Mouse (Mus musculus) liver, embryonic 15.5 days (tissue): ENCODE results near the gene Rfx2. TPM values are rescaled to one million over a fixed set of nuclear protein-coding genes. Genes with fewer than 3 reads are reported as not detected.

Experiments used
- polyA plus RNA-seq: library from polyadenylated mRNA; unstranded; fragments of >200 nt; fragmentation: Nextera tagmentation; extraction: Ambion mirVana; gene quantifications from 2 replicates; pipeline ENCODE4 v1.2.1, GENCODE M21; 2015

Rfx2 gene
- polyA plus RNA-seq, 1 experiment from 2014 or later, result 11.9 TPM

Other genes with a start within 250 kb of the Rfx2 start
- 31.2 and 34.8 TPM in 2 replicates for gene Safb2, start 246.4 kb downstream of the Rfx2 start, polyA plus RNA-seq
- gene Safb, start 246.2 kb downstream of the Rfx2 start, polyA plus RNA-seq, result 36.3 and 40.4 TPM in 2 replicates
- gene 2410015M20Rik, start 221.2 kb downstream of the Rfx2 start, polyA plus RNA-seq, result 125 and 143 TPM in 2 replicates
- gene Rpl36, start 217.6 kb downstream of the Rfx2 start, polyA plus RNA-seq, result 745 and 882 TPM in 2 replicates
- gene Lonp1, start 204.1 kb downstream of the Rfx2 start, polyA plus RNA-seq, result 36.9 and 44.5 TPM in 2 replicates
- gene Catsperd, start 202.9 kb downstream of the Rfx2 start, polyA plus RNA-seq, result 0.30 and 0.44 TPM in 2 replicates
- 40.8 and 42.6 TPM in 2 replicates for gene Ranbp3, start 157.7 kb downstream of the Rfx2 start, polyA plus RNA-seq
- gene Ndufa11, start 113.2 kb downstream of the Rfx2 start, polyA plus RNA-seq, result 210 and 226 TPM in 2 replicates
- 2.4 and 2.6 TPM in 2 replicates for gene Vmac, start 113.0 kb downstream of the Rfx2 start, polyA plus RNA-seq
- 1.1 and 1.6 TPM in 2 replicates for gene Nrtn, start 73.5 kb downstream of the Rfx2 start, polyA plus RNA-seq
- gene Dus3l, start 66.3 kb downstream of the Rfx2 start, polyA plus RNA-seq, result 12.5 and 14.4 TPM in 2 replicates
- 0.23 and 0.60 TPM in 2 replicates for gene Prr22, start 60.8 kb downstream of the Rfx2 start, polyA plus RNA-seq
- gene Acsbg2, start 43.4 kb upstream of the Rfx2 start, polyA plus RNA-seq, result not detected in 2 replicates
- 0.03 and 0.07 TPM in 2 replicates for gene 1700061G19Rik, start 44.5 kb upstream of the Rfx2 start, polyA plus RNA-seq
- gene Mllt1, start 104.4 kb upstream of the Rfx2 start, polyA plus RNA-seq, result 9.0 and 10.2 TPM in 2 replicates
- gene Acer1, start 151.1 kb upstream of the Rfx2 start, polyA plus RNA-seq, result not detected in 2 replicates
- 67.8 and 75.8 TPM in 2 replicates for gene Clpp, start 159.3 kb upstream of the Rfx2 start, polyA plus RNA-seq
- 15.4 and 17.0 TPM in 2 replicates for gene Alkbh7, start 166.3 kb upstream of the Rfx2 start, polyA plus RNA-seq
- gene Pspn, start 169.0 kb upstream of the Rfx2 start, polyA plus RNA-seq, result not detected in 2 replicates
- 46.8 and 48.8 TPM in 2 replicates for gene Gtf2f1, start 180.3 kb upstream of the Rfx2 start, polyA plus RNA-seq
- 0.20 and 0.36 TPM in 2 replicates for gene Gm17949, start 180.5 kb upstream of the Rfx2 start, polyA plus RNA-seq
- 20.9 and 21.4 TPM in 2 replicates for gene Khsrp, start 200.5 kb upstream of the Rfx2 start, polyA plus RNA-seq
- not detected in 2 replicates for gene Slc25a41, start 210.6 kb upstream of the Rfx2 start, polyA plus RNA-seq
- gene Crb3, start 228.1 kb upstream of the Rfx2 start, polyA plus RNA-seq, result 11.1 and 11.2 TPM in 2 replicates
- gene Slc25a23, start 228.8 kb upstream of the Rfx2 start, polyA plus RNA-seq, result 4.9 and 7.0 TPM in 2 replicates
- gene Dennd1c, start 247.5 kb upstream of the Rfx2 start, polyA plus RNA-seq, result 2.6 and 4.2 TPM in 2 replicates